Mouse (Mus musculus): ENCODE measurements at regions not wholly inside any gene's neighbourhood (a gene's known extent, or its start where the extent isn't known, plus 50 kb on each side); places are given as distances from the start of the nearest gene placed in this dataset.

GRCm38 (mm10) chr12:26244701-26245100 lies 170.4 kb downstream of the Rnf144a start:
- DNase-seq (ENCODE audit: low read depth, low spot score) = no peak
- 84% methylated on average over 6 of the region's 6 CpGs for WGBS

- no peak for DNase-seq (ENCODE audit: low read depth, low spot score)
- WGBS = 80% methylated on average over 15 of the region's 15 CpGs
Observed at GRCm38 (mm10) chr12:26227557-26228020, 187.5 kb downstream of the Rnf144a start.

GRCm38 (mm10) chr12:26226363-26226762 lies 188.7 kb downstream of the Rnf144a start:
- no peak for DNase-seq (ENCODE audit: low read depth, low spot score)
- 5% methylated on average over 2 of the region's 2 CpGs for WGBS

GRCm38 (mm10) chr12:26212447-26212846 lies 202.6 kb downstream of the Rnf144a start:
- no peak for DNase-seq (ENCODE audit: low read depth, low spot score)
- 48% methylated on average over 1 of the region's 1 CpGs for WGBS

GRCm38 (mm10) chr12:26211423-26211822 lies 203.6 kb downstream of the Rnf144a start:
- 75% methylated on average over 10 of the region's 10 CpGs for WGBS

GRCm38 (mm10) chr12:26206751-26207150 lies 208.3 kb downstream of the Rnf144a start:
- WGBS = 86% methylated on average over 4 of the region's 4 CpGs
- no peak for DNase-seq (ENCODE audit: low read depth, low spot score)

More at GRCm38 (mm10) chr12:26211423-26211822, 203.6 kb downstream of the Rnf144a start:
- no peak for DNase-seq (ENCODE audit: low read depth, low spot score)

- WGBS = 92% methylated on average over 8 of the region's 8 CpGs
- DNase-seq (ENCODE audit: low read depth, low spot score) = no peak
Observed at GRCm38 (mm10) chr12:26206036-26206435, 209.0 kb downstream of the Rnf144a start.

GRCm38 (mm10) chr12:26191982-26192576 lies 223.0 kb downstream of the Rnf144a start:
- 84% methylated on average over 4 of the region's 4 CpGs for WGBS

GRCm38 (mm10) chr12:26191268-26191981 lies 223.6 kb downstream of the Rnf144a start:
- WGBS = 65% methylated on average over 15 of the region's 15 CpGs
- no peak for DNase-seq (ENCODE audit: low read depth, low spot score)

More at GRCm38 (mm10) chr12:26191982-26192576, 223.0 kb downstream of the Rnf144a start:
- no peak for DNase-seq (ENCODE audit: low read depth, low spot score)

GRCm38 (mm10) chr12:26188996-26189395 lies 226.1 kb downstream of the Rnf144a start:
- DNase-seq (ENCODE audit: low read depth, low spot score) = no peak
- 70% methylated on average over 2 of the region's 2 CpGs for WGBS

- 70% methylated on average over 8 of the region's 8 CpGs for WGBS
- DNase-seq (ENCODE audit: low read depth, low spot score) = no peak
Observed at GRCm38 (mm10) chr12:26187091-26187862, 227.8 kb downstream of the Rnf144a start.

GRCm38 (mm10) chr12:26184701-26185460 lies 230.2 kb downstream of the Rnf144a start:
- 87% methylated on average over 5 of the region's 5 CpGs for WGBS
- no peak for DNase-seq (ENCODE audit: low read depth, low spot score)

GRCm38 (mm10) chr12:26183021-26183420 lies 232.0 kb downstream of the Rnf144a start:
- 90% methylated on average over 2 of the region's 2 CpGs for WGBS
- DNase-seq (ENCODE audit: low read depth, low spot score) = no peak

- WGBS = 84% methylated on average over 7 of the region's 7 CpGs
- DNase-seq (ENCODE audit: low read depth, low spot score) = no peak
Observed at GRCm38 (mm10) chr12:26180846-26181245, 234.2 kb downstream of the Rnf144a start.

GRCm38 (mm10) chr12:26176231-26176662 lies 238.8 kb downstream of the Rnf144a start:
- 27% methylated on average over 10 of the region's 10 CpGs for WGBS
- no peak for DNase-seq (ENCODE audit: low read depth, low spot score)

GRCm38 (mm10) chr12:26163416-26163815 lies 251.6 kb downstream of the Rnf144a start:
- WGBS = 61% methylated on average over 3 of the region's 3 CpGs
- no peak for DNase-seq (ENCODE audit: low read depth, low spot score)

GRCm38 (mm10) chr12:26160861-26161615 lies 254.0 kb downstream of the Rnf144a start:
- no peak for DNase-seq (ENCODE audit: low read depth, low spot score)
- WGBS = 88% methylated on average over 11 of the region's 11 CpGs

- no peak for DNase-seq (ENCODE audit: low read depth, low spot score)
- 77% methylated on average over 8 of the region's 8 CpGs for WGBS
Observed at GRCm38 (mm10) chr12:26152992-26153391, 262.1 kb downstream of the Rnf144a start.

GRCm38 (mm10) chr12:26146336-26146735 lies 268.7 kb downstream of the Rnf144a start:
- no peak for DNase-seq (ENCODE audit: low read depth, low spot score)
- 58% methylated on average over 3 of the region's 3 CpGs for WGBS
